Mouse (Mus musculus): ENCODE measurements around the gene Tpst1. TPM values are rescaled to one million over a fixed set of nuclear protein-coding genes. Genes with fewer than 3 reads are reported as not detected.
A peak's percentile ranks its signal among the peaks of the same experiment; 100 is the strongest.

The Tpst1 gene
- total RNA-seq, 2 experiments from 2014 or later: 41.7 to 43.8 TPM

- peak; percentile 61 to 64 for DNase-seq (ENCODE audit: low spot score in 2 of 2)
Observed at GRCm38 (mm10) chr5:130139393-130139792, 66.3 kb downstream of the Tpst1 start.

- no peak for DNase-seq (ENCODE audit: low spot score in 2 of 2)
Observed at GRCm38 (mm10) chr5:130141138-130141537, 68.0 kb downstream of the Tpst1 start.

GRCm38 (mm10) chr5:130142041-130142440, 68.9 kb downstream of the Tpst1 start:
- DNase-seq (ENCODE audit: low spot score in 2 of 2): no peak

GRCm38 (mm10) chr5:130143101-130143500, 70.0 kb downstream of the Tpst1 start:
- DNase-seq (ENCODE audit: low spot score in 2 of 2): no peak

GRCm38 (mm10) chr5:130143977-130144333, 70.8 kb downstream of the Tpst1 start:
- peak; percentile 54 to 65 for DNase-seq (ENCODE audit: low spot score in 2 of 2)

GRCm38 (mm10) chr5:130144334-130145312, 71.5 kb downstream of the Tpst1 start, which contains the start of gene Kctd7:
TSS of gene Kctd7 (plus strand) at chr5:130144861.
- DNase-seq (ENCODE audit: low spot score in 2 of 2): peak; percentile 80 to 90

- no peak for DNase-seq (ENCODE audit: low spot score in 2 of 2)
Observed at GRCm38 (mm10) chr5:130145961-130146360, 72.8 kb downstream of the Tpst1 start.

- DNase-seq (ENCODE audit: low spot score in 2 of 2): no peak
Observed at GRCm38 (mm10) chr5:130149726-130150310, 76.7 kb downstream of the Tpst1 start.

GRCm38 (mm10) chr5:130154286-130154685, 81.2 kb downstream of the Tpst1 start:
- DNase-seq (ENCODE audit: low spot score in 2 of 2): no peak

- no peak for DNase-seq (ENCODE audit: low spot score in 2 of 2)
Observed at GRCm38 (mm10) chr5:130158545-130158944, 85.4 kb downstream of the Tpst1 start.

GRCm38 (mm10) chr5:130159761-130160201, 86.7 kb downstream of the Tpst1 start:
- no peak for DNase-seq (ENCODE audit: low spot score in 2 of 2)

- DNase-seq (ENCODE audit: low spot score in 2 of 2): peak in 1 of 2 experiments; percentile 65
Observed at GRCm38 (mm10) chr5:130163670-130164069, 90.5 kb downstream of the Tpst1 start.

GRCm38 (mm10) chr5:130165213-130165612, 92.1 kb downstream of the Tpst1 start:
- no peak for DNase-seq (ENCODE audit: low spot score in 2 of 2)

GRCm38 (mm10) chr5:130169109-130169508, 96.0 kb downstream of the Tpst1 start:
- DNase-seq (ENCODE audit: low spot score in 2 of 2): no peak

GRCm38 (mm10) chr5:130170666-130171422, 97.7 kb downstream of the Tpst1 start:
- no peak for DNase-seq (ENCODE audit: low spot score in 2 of 2)

GRCm38 (mm10) chr5:130171423-130171954, 98.4 kb downstream of the Tpst1 start, which contains the start of gene Rabgef1:
TSS of gene Rabgef1 (plus strand) at chr5:130171798.
- peak; percentile 88 to 89 for DNase-seq (ENCODE audit: low spot score in 2 of 2)

GRCm38 (mm10) chr5:130171956-130172601, 99.0 kb downstream of the Tpst1 start:
- DNase-seq (ENCODE audit: low spot score in 2 of 2): peak; percentile 23 to 42

- DNase-seq (ENCODE audit: low spot score in 2 of 2): no peak
Observed at GRCm38 (mm10) chr5:130173012-130173411, 99.9 kb downstream of the Tpst1 start.

- no peak for DNase-seq (ENCODE audit: low spot score in 2 of 2)
Observed at GRCm38 (mm10) chr5:130177871-130178270, 104.7 kb downstream of the Tpst1 start.

GRCm38 (mm10) chr5:130180362-130180761, 107.2 kb downstream of the Tpst1 start:
- no peak for DNase-seq (ENCODE audit: low spot score in 2 of 2)

Measured in adrenal gland, postnatal 4 days (tissue).